Mouse (Mus musculus): Measurements from ENCODE around the gene Alyref. TPM values are rescaled to one million over a fixed set of nuclear protein-coding genes. Genes with fewer than 3 reads are reported as not detected.

Alyref gene
- polyA plus RNA-seq, 1 experiment from 2014 or later, result 213 TPM

DNA sequence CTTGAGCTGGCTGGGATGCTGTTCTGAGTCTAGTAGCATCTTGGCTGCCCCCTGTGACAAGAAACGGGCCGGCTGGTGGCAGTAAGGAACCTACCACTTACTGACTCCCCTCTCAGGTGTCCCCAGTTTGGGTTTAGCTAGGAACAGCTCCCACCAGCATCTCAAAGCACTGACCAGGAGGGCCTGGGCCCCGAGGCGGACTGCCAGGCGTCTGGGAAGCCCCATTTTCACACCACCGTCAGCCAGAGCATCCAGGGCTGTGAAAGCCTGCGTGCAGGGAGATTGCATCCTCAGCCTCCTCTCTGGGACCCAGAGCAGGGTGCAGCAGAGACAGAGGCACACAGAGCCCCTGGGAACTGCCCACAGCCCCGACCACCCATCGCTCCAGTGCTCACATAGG lies 43.1 kb upstream of the Alyref start:
- H3K9ac ChIP-seq (ENCODE audit: low read length), result no peak overlapping the region
- ATAC-seq (ENCODE audit: low FRiP score, low TSS enrichment) (no peak), DNase-seq (ENCODE audit: low spot score) (no peak)
- WGBS, result 69% methylated on average over 9 of the region's 9 CpGs
- no peaks in the 10 kb centered on the region for H3K36me3 ChIP-seq (ENCODE audit: control insufficient read depth, insufficient read depth, low read length)
- H3K27ac ChIP-seq (replicated peaks), result no peak overlapping the region
- H3K4me3 ChIP-seq (ENCODE audit: low read depth, low read length), result no peak overlapping the region
- no peak for TF ChIP-seq EP300 (optimal IDR thresholded peaks at IDR 0.05)
- no peak for TF ChIP-seq CTCF (IDR thresholded peaks at IDR 0.05; ENCODE audit: low read depth)
- H3K9me3 ChIP-seq (ENCODE audit: control insufficient read depth, low read length), result no peaks in the 10 kb centered on the region
- no peaks in the 10 kb centered on the region for H3K4me1 ChIP-seq (replicated peaks; ENCODE audit: control insufficient read depth, insufficient read depth)
- no peak overlapping the region for H3K4me2 ChIP-seq (replicated peaks; ENCODE audit: low read depth)
- no peaks in the 10 kb centered on the region for H3K27me3 ChIP-seq (ENCODE audit: control insufficient read depth, insufficient read depth, low read length)

DNA sequence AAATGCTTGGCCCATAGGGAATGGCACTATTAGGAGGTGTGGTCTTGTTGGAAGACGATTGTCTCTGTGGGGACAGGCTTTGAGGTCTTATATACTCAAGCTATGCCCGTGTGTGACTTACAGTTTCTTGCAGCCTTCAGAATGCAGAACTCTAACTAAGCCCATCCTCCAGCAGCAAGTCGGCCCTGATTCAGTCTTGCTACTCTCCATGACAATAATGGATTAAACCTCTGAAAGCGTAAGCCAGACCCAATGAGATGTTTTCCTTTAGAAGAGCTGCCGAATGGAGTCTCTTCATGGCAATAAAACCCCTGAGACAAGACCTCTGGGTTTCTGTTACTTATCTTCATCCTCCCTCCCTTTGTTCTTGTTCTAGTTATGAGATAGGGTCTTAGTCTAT lies 36.6 kb upstream of the Alyref start:
- H3K4me3 ChIP-seq (ENCODE audit: low read depth, low read length), result no peak overlapping the region
- WGBS, result 82% methylated on average over 5 of the region's 5 CpGs
- TF ChIP-seq CTCF (IDR thresholded peaks at IDR 0.05; ENCODE audit: low read depth) (no peak), EP300 (optimal IDR thresholded peaks at IDR 0.05) (no peak)
- no peak overlapping the region for H3K9ac ChIP-seq (ENCODE audit: low read length)
- H3K27me3 ChIP-seq (ENCODE audit: control insufficient read depth, insufficient read depth, low read length), result no peaks in the 10 kb centered on the region
- H3K4me2 ChIP-seq (replicated peaks; ENCODE audit: low read depth), result no peak overlapping the region
- peaks cover 8% of the 10 kb centered on the region for H3K4me1 ChIP-seq (replicated peaks; ENCODE audit: control insufficient read depth, insufficient read depth)
- H3K27ac ChIP-seq (replicated peaks), result no peak overlapping the region
- no peaks in the 10 kb centered on the region for H3K36me3 ChIP-seq (ENCODE audit: control insufficient read depth, insufficient read depth, low read length)
- ATAC-seq (ENCODE audit: low FRiP score, low TSS enrichment) (no peak), DNase-seq (ENCODE audit: low spot score) (peak; percentile 10)
- no peaks in the 10 kb centered on the region for H3K9me3 ChIP-seq (ENCODE audit: control insufficient read depth, low read length)

DNA sequence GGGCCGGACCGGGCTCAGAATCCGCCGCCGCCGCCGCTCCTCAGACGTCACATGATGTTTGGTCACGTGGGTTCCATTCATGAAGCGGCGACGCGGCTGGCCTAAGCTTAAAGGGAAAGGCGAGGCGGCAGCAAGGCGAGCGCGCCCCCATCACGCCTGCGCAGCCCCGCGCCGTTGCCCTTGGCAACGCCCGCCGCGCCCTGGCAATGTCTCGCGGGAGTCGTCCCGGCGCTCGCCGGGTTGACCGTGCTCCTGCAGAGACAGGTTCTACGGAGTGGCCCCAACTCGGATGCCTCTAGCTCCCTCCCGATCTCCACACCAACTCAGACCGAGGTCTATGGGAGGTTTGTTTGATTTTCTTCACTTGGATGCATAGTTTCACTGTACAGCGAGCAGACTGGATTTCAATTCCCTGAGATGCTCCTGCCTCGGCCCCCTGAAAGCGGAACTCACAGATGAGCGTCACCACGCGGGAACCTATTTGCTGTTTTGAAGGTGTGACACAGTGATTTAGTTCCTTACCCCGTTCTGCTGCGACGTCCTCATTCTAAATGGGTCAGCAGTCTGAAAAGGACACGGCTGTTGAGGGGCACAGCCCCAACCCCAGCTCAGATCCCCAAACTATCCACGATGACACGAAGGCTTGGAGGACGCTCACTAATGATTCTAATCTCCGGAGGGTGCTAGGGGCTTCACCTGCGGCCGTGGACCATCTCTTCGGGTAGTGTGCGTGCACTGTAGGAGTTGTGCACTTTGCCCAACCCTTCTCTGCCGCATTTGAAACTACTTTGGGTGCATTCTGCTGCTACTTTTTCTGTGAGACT lies 35.6 kb upstream of the Alyref start, which contains the start of gene Mafg:
Gene Mafg (minus strand): TSS at position 81 of the 824 bp plus-strand sequence.
- H3K9ac ChIP-seq (ENCODE audit: low read length), result peak within 1 kb of the TSS; percentile 94
- H3K4me1 ChIP-seq (replicated peaks; ENCODE audit: control insufficient read depth, insufficient read depth), result peaks cover 8% of the 10 kb centered on the region
- H3K4me2 ChIP-seq (replicated peaks; ENCODE audit: low read depth), result peak within 1 kb of the TSS; percentile 82
- peak; percentile 97 for DNase-seq (ENCODE audit: low spot score)
- peak within 1 kb of the TSS; percentile 89 for H3K4me3 ChIP-seq (ENCODE audit: low read depth, low read length)
- peak within 1 kb of the TSS; percentile 97 for H3K27ac ChIP-seq (replicated peaks)
- ATAC-seq (ENCODE audit: low FRiP score, low TSS enrichment), result peak; percentile 83
- TF ChIP-seq CTCF (IDR thresholded peaks at IDR 0.05; ENCODE audit: low read depth), result no peak
- no peak for TF ChIP-seq EP300 (optimal IDR thresholded peaks at IDR 0.05)
- H3K9me3 ChIP-seq (ENCODE audit: control insufficient read depth, low read length), result no peaks in the 10 kb centered on the region
- H3K27me3 ChIP-seq (ENCODE audit: control insufficient read depth, insufficient read depth, low read length), result no peaks in the 10 kb centered on the region
- H3K36me3 ChIP-seq (ENCODE audit: control insufficient read depth, insufficient read depth, low read length), result no peaks in the 10 kb centered on the region
- WGBS, result 10% methylated on average over 58 of the region's 58 CpGs

DNA sequence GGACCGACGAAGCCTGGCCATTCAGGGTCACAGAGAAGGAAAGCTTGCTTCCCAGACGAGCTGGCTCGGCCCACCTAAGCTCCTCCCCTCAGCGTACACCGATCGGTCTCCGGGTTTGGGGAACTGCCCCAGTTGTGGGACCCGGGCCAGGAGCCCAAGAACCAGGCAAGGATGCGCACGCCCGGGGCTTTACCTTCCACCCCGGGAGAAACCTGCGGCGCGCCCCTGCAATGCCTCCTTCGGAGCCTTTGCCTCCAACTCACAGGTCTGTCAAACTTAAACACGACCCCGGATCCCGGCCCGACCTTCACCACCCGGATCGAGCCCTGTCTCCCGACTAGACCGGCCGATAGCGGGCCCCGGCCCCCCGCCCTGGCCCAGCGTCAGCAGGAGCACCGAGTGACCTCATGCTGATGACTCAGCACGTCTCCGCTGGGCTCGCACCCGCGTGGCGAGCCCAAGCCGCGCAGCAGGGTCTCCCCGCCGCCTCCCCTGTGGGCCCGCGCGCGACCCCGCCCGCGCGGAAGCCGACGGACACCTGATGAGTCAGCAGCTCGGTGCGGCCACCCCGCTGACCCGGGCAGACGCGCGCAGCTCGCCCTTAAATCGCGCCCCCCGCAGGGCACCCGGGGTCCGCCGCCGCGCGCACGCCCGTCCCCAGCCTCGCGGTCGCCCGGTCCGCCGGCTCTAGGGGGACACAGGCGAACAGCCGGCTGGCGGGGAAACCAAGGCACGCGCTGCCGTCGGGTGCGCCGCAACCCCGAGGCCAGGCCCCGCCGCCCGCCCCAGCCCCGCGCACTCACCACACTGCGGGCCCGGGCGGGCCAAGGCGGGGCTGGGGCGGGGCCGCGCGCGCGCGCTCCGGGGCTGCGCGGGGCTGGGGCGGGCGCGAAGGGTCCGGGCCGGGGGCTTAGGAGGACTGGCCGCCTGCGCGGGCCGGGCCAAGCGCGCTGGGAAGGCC lies 34.7 kb upstream of the Alyref start:
- peak; percentile 84 for DNase-seq (ENCODE audit: low spot score)
- H3K9ac ChIP-seq (ENCODE audit: low read length), result peak overlapping the region; percentile 94
- no peaks in the 10 kb centered on the region for H3K36me3 ChIP-seq (ENCODE audit: control insufficient read depth, insufficient read depth, low read length)
- H3K27ac ChIP-seq (replicated peaks), result peak overlapping the region; percentile 97
- H3K4me1 ChIP-seq (replicated peaks; ENCODE audit: control insufficient read depth, insufficient read depth), result peaks cover 8% of the 10 kb centered on the region
- under 1% methylated on average over 86 of the region's 116 CpGs for WGBS
- TF ChIP-seq EP300 (optimal IDR thresholded peaks at IDR 0.05), result no peak
- TF ChIP-seq CTCF (IDR thresholded peaks at IDR 0.05; ENCODE audit: low read depth), result no peak
- peak overlapping the region; percentile 89 for H3K4me3 ChIP-seq (ENCODE audit: low read depth, low read length)
- no peaks in the 10 kb centered on the region for H3K9me3 ChIP-seq (ENCODE audit: control insufficient read depth, low read length)
- no peaks in the 10 kb centered on the region for H3K27me3 ChIP-seq (ENCODE audit: control insufficient read depth, insufficient read depth, low read length)
- peak; percentile 62 for ATAC-seq (ENCODE audit: low FRiP score, low TSS enrichment)
- H3K4me2 ChIP-seq (replicated peaks; ENCODE audit: low read depth), result peak overlapping the region; percentile 82

DNA sequence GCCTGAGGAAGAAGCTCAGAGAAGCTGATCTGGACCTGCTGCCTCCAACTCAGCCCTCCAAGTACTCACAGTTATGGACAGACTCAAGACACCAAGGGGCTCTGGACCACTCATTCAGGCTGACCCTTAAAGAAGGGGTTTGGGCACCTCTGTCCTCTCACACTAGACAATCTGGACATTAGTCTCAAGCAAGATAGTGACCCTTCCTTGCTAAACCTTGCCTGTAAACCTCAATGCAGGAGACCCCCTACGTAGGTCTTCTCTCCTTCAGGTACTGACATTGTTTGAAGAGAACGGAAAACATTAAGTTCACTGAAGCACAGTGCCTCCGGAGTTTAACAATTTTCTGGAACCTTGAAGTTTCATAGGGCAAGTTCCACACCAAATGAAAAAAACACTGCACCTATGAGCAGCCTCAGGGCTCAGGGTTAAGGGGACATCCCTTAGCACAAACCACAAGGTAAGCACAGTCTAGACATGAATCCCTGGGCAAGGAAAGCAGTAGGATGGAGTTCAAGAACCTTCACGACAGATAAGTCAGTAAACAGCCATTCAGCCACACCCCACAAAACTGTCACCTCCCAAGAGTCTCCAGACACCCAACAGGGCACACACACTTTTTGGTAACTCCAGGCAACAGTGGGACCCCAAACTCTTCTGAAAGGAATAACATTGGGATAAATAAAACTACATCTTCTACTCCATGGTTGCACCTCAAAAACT lies 33.7 kb upstream of the Alyref start:
- no peak for ATAC-seq (ENCODE audit: low FRiP score, low TSS enrichment)
- Histone ChIP-seq H3K9me3 (ENCODE audit: control insufficient read depth, low read length) (no peaks in the 10 kb centered on the region), H3K4me2 (replicated peaks; ENCODE audit: low read depth) (peak overlapping the region; percentile 82), H3K27ac (replicated peaks) (peak overlapping the region; percentile 97), H3K9ac (ENCODE audit: low read length) (peak overlapping the region; percentile 94), H3K36me3 (ENCODE audit: control insufficient read depth, insufficient read depth, low read length) (no peaks in the 10 kb centered on the region), H3K4me3 (ENCODE audit: low read depth, low read length) (peak overlapping the region; percentile 89), H3K4me1 (replicated peaks; ENCODE audit: control insufficient read depth, insufficient read depth) (peaks cover 8% of the 10 kb centered on the region), H3K27me3 (ENCODE audit: control insufficient read depth, insufficient read depth, low read length) (no peaks in the 10 kb centered on the region)
- no peak for TF ChIP-seq EP300 (optimal IDR thresholded peaks at IDR 0.05)
- TF ChIP-seq CTCF (IDR thresholded peaks at IDR 0.05; ENCODE audit: low read depth), result no peak
- WGBS, result 44% methylated on average over 4 of the region's 4 CpGs
- DNase-seq (ENCODE audit: low spot score), result peak; percentile 24
